Mouse (Mus musculus) adrenal gland, postnatal 4 days (tissue): ENCODE measurements around the gene Dyrk3. TPM values are rescaled to one million over a fixed set of nuclear protein-coding genes. Genes with fewer than 3 reads are reported as not detected.

ENCODE experiments used
- DNase-seq, 2 experiments: peaks; one replicate each; pipeline ENCODE4 v3.0.0; 2021 to 2022; ENCODE audit warnings: low spot score in 2 of 2, mixed read lengths in 2 of 2
- long read RNA-seq, 2 experiments: library from polyadenylated mRNA; stranded (forward); transcript quantifications; one replicate each; pipeline ENCODE4 v2.0.0; 2021
- total RNA-seq, 2 experiments: library from RNA; stranded (reverse); gene quantifications; 2 replicates each; pipeline ENCODE4 v1.2.3; 2021

Dyrk3 gene
- total RNA-seq: 1 to 10 TPM; 7.9 to 8.4 TPM
- long read RNA-seq, experiment 1, transcript Dyrk3-201 (3 exons, 3,164 nt): major isoform, 7 of 8 reads
- long read RNA-seq, experiment 1, partial matches to known transcripts: 0 of 8 reads
- long read RNA-seq, experiment 1, other reads (novel, unspliced or antisense): 1 of 8 reads
- long read RNA-seq, experiment 2, transcript Dyrk3-201 (3 exons, 3,164 nt): major isoform, 15 of 19 reads
- long read RNA-seq, experiment 2, partial matches to known transcripts: 2 of 19 reads
- long read RNA-seq, experiment 2, other reads (novel, unspliced or antisense): 2 of 19 reads

DNA sequence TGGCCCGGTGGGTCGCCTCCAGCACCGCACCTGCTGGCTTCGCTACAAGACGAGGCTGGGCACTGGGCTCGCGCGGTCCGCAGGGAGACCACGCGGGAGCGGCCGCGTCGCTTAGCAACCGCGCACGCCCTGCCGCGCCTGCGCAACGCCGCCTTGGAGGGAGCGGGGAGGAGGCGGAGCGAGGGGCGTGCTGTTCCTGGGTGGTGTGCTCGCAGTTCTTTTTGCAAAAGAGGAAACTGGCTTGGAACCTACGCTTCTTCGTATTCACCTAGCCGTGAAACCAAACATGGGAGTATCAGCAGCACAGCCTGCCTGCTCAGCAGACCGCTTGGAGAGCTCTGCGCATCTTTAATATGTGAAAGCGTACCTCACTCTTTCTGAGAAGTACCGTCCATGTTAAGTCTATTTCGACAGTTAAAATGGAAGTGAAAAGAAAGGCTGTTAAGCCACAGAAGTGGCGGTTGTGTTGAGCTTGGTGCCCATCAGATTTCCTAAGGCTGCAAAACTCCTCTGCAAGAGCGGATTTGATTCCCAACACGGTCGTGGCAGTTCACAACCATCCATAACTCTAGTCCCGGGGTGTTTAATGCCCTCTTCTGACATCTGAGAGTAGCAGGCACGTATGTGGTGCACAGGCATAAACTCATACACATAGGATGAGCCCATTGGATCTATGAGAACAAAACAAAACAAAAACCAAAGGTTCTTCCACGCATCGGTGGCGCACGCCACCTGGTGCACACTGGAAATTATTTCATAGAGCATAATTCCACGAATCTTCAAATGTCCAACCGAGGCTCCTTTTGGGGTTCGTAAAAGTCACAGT lies at the start of gene Dyrk3:
TSS of gene Dyrk3 (minus strand) at position 150 of the 826 bp plus-strand sequence.
- DNase-seq: peak; percentile 77 to 80

DNA sequence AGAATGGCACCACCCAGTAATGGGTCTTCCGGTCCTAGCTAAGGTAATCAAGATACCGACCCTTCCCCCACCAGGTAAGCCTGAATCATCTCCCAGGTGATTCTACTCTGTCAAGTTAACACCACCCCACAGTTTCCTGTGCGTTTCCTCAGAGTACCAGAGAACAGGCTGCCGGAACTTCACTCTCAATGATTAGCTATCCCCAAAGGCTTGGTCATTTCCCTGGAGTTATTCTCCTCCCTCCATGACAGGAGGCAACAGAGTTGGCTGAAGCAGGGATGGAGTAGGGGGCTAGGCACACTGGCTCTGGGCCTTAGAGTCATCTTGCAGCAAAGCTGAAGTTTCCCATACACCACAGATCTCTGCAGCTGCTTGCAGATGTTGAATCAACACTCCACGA lies 49.7 kb upstream of the Dyrk3 start:
- no peak for DNase-seq

DNA sequence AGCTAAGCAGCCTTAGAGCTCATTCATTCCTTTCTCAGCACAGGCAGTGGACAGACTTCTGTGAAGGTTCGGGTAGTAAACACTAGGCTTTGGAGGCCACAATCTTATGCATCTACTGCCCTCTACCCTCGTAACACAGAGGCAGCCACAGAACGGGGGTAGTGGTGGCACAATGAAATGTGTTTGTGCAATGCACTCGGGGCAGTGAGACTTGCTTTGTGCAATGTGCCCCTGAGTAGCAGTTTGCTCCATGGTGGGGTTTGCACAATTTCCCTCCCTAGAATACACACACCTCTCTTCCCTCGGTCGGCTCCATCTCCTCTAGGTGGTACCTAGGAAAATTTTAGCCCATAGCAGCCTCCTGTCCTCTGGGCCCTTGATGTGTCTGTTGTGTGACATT lies 48.9 kb upstream of the Dyrk3 start:
- DNase-seq: no peak

GRCm38 (mm10) chr1:131185821-131186506 lies 47.8 kb upstream of the Dyrk3 start:
- DNase-seq: no peak

DNA sequence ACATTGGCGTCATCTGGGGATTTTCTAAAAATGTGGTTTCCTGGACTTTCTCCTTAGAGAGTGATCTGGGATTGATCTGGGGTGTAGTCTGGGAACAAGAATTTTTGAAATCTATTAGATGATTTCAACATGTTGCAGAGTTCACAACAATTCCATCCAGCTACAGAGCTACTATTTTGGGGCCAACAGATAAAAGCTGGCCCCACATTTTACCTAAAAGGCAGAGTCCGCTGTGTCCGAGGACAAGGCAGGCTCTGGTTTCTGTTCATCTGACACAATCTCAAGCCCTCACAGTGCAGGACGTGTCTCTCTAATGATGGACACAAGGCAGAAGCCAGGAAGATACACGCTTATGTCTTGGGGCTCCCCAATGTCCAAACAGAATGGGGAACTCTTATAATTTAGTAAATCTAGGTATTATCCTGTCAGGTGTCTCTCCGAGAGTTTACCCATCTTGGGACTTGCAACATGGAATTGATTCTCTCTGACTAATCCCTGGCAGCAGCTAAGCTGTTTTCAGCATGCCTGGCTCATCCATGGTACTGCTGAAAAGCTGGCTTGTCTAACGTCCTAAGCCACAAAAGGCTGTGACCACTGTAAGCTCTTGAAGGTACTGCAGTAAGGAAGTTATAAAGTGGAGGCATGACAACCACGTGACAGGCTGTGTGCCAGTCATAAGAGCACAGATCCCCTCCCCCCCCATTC lies 47.0 kb upstream of the Dyrk3 start:
- DNase-seq: no peak

DNA sequence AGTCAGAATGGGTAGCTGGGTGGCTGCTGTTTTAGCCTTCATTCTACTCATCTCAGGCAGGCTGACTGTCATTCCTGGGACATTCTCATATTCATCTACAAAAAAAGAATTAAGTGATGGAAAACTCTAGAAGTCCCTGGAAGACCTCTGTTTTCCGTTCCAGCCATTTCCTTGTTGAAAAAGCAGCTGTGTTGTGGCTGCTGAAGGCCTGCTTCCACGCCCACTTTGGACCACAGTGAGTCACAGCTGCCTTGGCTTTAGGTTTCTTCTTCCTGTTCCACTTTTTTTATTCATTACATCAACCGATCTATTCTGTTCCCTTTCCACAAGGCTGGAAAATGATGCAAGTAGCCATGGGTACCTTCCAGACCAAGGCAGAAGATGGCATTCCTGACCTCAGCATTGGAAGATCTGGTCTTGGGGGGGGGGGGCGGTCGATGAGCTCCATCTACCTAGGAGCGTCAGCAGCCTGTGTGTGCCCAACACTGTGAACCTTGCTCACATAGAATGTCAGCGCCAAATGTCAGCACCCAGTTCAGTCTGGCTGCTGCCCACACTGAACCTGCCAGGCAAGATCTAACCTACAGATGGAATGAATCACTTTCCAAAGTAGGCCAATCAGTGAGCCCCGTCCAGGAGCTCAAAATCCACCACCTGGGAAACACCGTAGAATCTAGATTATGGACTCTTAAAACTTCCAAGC lies 46.3 kb upstream of the Dyrk3 start:
- no peak for DNase-seq

- no peak for DNase-seq
Measured at GRCm38 (mm10) chr1:131183201-131183600, 45.1 kb upstream of the Dyrk3 start.

DNA sequence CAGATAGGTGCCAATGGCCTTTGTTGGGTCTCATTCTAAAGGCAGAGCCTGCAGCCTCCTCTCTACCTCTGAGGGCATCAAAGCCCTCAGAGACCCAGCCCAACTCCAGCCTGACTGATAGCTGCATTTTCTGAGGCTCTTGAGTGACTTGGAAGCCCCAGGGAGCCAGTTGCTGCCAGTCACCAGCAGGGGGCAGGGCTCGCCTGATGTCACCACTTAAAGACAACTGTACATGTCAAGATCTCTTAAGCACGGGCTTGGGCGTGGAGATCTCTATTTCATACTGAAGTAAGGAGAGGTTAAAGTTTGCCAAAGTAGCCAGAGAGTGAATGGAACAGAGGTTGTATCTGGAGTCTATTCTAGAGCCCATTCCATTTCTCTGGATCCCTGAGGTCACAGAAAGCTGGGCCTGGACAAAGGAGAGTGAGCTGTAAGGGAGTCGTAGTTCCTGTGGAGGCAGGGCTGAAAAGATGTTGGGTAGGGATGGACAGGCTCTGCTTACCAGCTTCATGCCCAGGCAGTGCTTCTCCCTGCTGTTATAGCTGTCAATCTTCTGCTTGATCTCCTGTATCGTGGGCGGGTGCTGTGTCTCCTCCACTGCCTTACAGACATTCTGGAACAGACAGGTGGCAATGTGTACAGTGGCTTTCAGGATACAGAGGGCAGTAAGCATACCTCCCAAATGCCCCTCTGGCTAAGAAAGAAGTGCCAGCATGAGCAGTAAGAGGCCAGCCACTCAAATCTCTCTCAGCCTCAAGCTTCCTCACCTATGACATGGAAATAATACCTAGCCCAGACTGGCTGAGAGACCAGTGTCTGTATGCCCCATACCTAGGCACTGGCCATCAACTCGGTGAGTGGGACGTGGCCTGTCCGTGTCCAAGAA lies 43.7 kb upstream of the Dyrk3 start:
- DNase-seq: peak; percentile 48 to 69

DNA sequence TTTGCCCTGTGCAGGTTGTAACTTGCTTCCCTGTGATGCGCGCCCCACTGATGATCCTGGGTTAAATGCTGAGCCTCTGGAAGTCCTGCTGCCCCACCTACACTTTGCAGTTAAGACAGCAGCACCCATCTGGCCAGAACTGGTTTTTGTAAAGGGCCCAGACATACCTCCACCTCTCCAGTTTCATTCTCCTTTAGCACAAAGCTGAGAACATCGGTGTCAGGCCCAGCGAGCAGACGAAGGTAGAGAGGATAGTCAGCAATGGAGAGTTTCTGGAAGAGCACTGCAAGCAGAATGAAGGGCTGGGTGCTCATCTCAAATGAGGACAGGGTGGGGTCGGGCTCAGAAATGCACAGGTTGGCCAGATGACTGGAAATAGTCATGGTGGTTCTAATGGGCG lies 42.2 kb upstream of the Dyrk3 start:
- DNase-seq: no peak

- DNase-seq: no peak
Measured at GRCm38 (mm10) chr1:131178083-131178482, 39.9 kb upstream of the Dyrk3 start.

GRCm38 (mm10) chr1:131177249-131177648 lies 39.1 kb upstream of the Dyrk3 start:
- no peak for DNase-seq

- DNase-seq: no peak
Measured at GRCm38 (mm10) chr1:131175819-131176218, 37.7 kb upstream of the Dyrk3 start.

DNA sequence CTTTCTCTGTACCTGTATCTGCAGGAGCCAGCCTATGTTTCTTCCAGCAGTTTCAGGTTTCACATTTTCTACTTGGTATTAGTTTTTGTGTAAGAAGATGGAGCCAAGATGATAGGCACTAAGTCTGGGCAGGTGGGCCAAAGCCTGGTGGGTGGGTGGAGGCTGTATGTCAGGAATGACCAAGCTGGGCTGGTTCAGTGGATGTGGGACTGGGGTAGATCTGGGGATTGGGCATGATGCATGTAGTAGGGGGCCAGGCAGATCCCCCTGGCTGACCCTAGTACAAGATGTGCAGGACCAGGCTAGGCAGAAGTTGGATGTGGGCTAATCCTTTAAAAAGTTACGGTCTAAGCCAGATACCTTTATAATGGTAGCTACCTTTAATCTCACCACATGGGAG lies 37.0 kb upstream of the Dyrk3 start:
- no peak for DNase-seq

GRCm38 (mm10) chr1:131174299-131174861 lies 36.2 kb upstream of the Dyrk3 start:
- DNase-seq: no peak

GRCm38 (mm10) chr1:131173809-131174208 lies 35.7 kb upstream of the Dyrk3 start:
- DNase-seq: no peak

DNA sequence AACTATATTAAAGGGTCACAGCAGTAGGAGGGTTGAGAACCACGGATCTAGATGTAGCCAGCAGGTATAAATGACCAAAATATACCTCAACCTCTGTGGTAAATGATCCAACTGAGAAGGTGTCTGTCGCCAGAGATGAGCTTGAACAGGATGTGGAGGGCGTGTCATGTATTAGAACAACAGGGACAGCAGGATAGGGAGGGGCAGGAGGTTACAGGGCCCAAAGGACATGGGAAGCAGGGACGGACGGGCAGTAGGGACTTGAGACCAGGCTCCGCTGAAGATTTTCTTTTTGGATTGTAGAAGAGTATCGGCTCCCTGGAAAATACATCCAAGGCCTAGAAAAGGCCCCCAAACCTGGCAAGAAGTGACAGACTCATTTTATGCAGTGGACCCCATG lies 34.9 kb upstream of the Dyrk3 start:
- DNase-seq: no peak

DNA sequence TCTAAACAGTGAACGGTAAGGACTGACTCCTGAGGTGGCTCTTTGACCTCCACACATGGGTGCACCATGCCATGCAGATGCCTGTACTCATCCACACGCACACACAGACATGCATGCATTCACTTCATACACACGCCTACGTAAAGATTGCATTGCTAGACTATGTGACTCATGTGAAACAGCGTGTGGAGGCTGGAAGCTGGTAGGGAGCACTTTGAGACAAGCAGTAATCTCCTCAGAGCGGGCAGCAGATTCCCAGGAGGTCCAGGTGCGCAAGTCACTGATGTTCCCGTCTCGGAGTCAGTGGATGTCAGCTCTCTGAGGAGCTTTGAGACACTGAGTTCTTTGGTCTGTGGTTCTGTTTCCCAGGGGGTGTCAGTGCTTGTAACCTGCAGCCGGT lies 29.5 kb upstream of the Dyrk3 start:
- DNase-seq: no peak

- DNase-seq: no peak
Measured at GRCm38 (mm10) chr1:131164427-131164826, 26.3 kb upstream of the Dyrk3 start.

- DNase-seq: no peak
Measured at GRCm38 (mm10) chr1:131161091-131161490, 23.0 kb upstream of the Dyrk3 start.
